Mouse (Mus musculus) embryonic fibroblast, embryonic 13.5 days (primary cell): ENCODE measurements around the gene Cdk14.

Experiments used
- CTCF ChIP-seq: IDR thresholded peaks from 2 replicates; pipeline ENCODE4 v1.5.1; 2011; ENCODE audit warnings: mild to moderate bottlenecking, control low read depth, low read length, moderate library complexity, borderline replicate concordance; ENCODE audit not compliant: insufficient read depth
- POLR2A ChIP-seq: IDR thresholded peaks from 2 replicates; pipeline ENCODE4 v1.6.1; 2011; ENCODE audit warnings: low read depth, mild to moderate bottlenecking, control low read depth, low read length, moderate library complexity

- no peak for TF ChIP-seq CTCF
- TF ChIP-seq POLR2A, result no peak
These were observed 653.4 kb downstream of the Cdk14 start for GRCm38 (mm10) chr5:4766719-4767118.
